Mouse (Mus musculus) ES-E14 (cell line): ENCODE data around the gene Galt. TPM values are rescaled to one million over a fixed set of nuclear protein-coding genes. Genes with fewer than 3 reads are reported as not detected.
A peak's percentile ranks its signal among the peaks of the same experiment; 100 is the strongest.

Source experiments
- DNase-seq: peaks from one replicate; pipeline ENCODE4 v3.0.0-alpha.2; 2013; ENCODE audit warnings: low read depth, low spot score
- H3K27ac ChIP-seq: 2 replicates; pipeline ENCODE4 v1.5.1; 2012; ENCODE audit warnings: low read depth, mild to moderate bottlenecking, low read length, moderate library complexity, mixed read lengths; ENCODE audit not compliant: poor library complexity, insufficient read depth, severe bottlenecking
- H3K36me3 ChIP-seq: 2 replicates; pipeline ENCODE4 v1.6.1; 2012; ENCODE audit warnings: mild to moderate bottlenecking, low read length, moderate library complexity, mixed read lengths; ENCODE audit not compliant: control insufficient read depth, poor library complexity, insufficient read depth, severe bottlenecking
- H3K4me1 ChIP-seq, 2 experiments: fragments of 150-350 bp in 1 of 2; sonication (generic) in 1 of 2; 2 replicates each; pipeline ENCODE4 v1.6.1; 2012; ENCODE audit warnings: low read length in 2 of 2, mild to moderate bottlenecking in 1 of 2, mixed read lengths in 1 of 2; ENCODE audit not compliant: control insufficient read depth in 2 of 2, insufficient read depth in 2 of 2, poor library complexity in 1 of 2
- H3K4me3 ChIP-seq, 2 experiments: fragments of 150-350 bp in 1 of 2; sonication (generic) in 1 of 2; 2 replicates each; pipeline ENCODE4 v1.5.1; 2012; ENCODE audit warnings: low read length in 2 of 2, low read depth in 1 of 2, mild to moderate bottlenecking in 1 of 2, mixed read lengths in 1 of 2; ENCODE audit not compliant: insufficient read depth in 1 of 2, poor library complexity in 1 of 2, severe bottlenecking in 1 of 2
- H3K9ac ChIP-seq: 2 replicates; pipeline ENCODE4 v1.6.1; 2012; ENCODE audit warnings: low read depth, mild to moderate bottlenecking, low read length, mixed read lengths; ENCODE audit not compliant: poor library complexity, insufficient read depth, severe bottlenecking
- H3K9me3 ChIP-seq: fragments of 150-350 bp; sonication (generic); 2 replicates; pipeline ENCODE4 v1.6.1; 2012; ENCODE audit warnings: low read depth, mild to moderate bottlenecking, low read length; ENCODE audit not compliant: control insufficient read depth, insufficient read depth
- CHD2 ChIP-seq: IDR thresholded peaks from 2 replicates; pipeline ENCODE4 v1.6.1; 2014; ENCODE audit warnings: mild to moderate bottlenecking, low read depth, low read length, inconsistent platforms
- HCFC1 ChIP-seq: IDR thresholded peaks from 2 replicates; pipeline ENCODE4 v1.6.1; 2012; ENCODE audit warnings: low read length, inconsistent platforms, borderline replicate concordance; ENCODE audit not compliant: insufficient read depth
- MAFK ChIP-seq: IDR thresholded peaks from 2 replicates; pipeline ENCODE4 v1.6.1; 2014; ENCODE audit warnings: mild to moderate bottlenecking, low read depth, low read length, inconsistent platforms; ENCODE audit not compliant: insufficient read depth
- ZC3H11A ChIP-seq: IDR thresholded peaks from 2 replicates; pipeline ENCODE4 v1.6.1; 2012; ENCODE audit warnings: low read depth, mild to moderate bottlenecking, inconsistent platforms, low read length, borderline replicate concordance
- ZNF384 ChIP-seq: IDR thresholded peaks from 2 replicates; pipeline ENCODE4 v1.6.1; 2012; ENCODE audit warnings: low read depth, low read length, inconsistent platforms
- in situ Hi-C, 2 experiments: fragments of 600-800 bp; cut with MboI; formaldehyde crosslinking; loops; one replicate each; pipeline ENCODE4 v1.15.1; 2025; ENCODE audit warnings: low sequenced_read_pairs in 2 of 2, inconsistent platforms in 1 of 2; ENCODE audit not compliant: unreplicated experiment in 2 of 2
- total RNA-seq: library from RNA; depleted of rRNA; stranded (reverse); fragments of 300-350 nt; gene quantifications from 2 replicates; pipeline ENCODE4 v1.2.3, GENCODE M21; 2012

Galt gene
- total RNA-seq, 1 experiment = 26.9 TPM

DNA sequence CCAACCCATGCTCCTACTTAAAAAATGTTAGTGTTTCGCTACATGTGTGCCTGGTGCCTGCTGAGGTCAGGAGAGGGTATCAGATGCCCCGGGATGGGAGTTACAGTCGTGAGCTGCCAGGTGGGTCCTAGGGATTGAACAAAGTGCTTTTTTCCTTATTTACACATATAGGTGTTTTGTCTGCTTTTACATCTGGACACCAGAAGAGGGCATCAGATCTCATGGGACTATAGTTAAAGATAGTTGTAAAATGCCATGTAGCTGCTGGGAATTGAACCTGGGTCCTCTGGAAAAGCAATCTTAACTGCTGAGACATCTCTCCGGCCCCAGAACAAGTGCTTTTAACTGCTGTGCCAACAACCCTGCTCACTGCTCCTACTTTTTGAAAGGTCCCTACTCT is 44.8 kb upstream of the Galt start:
- no peak overlapping the region for H3K4me3 ChIP-seq
- no peak overlapping the region for H3K27ac ChIP-seq
- TF ChIP-seq CHD2 (no peak), ZNF384 (no peak), HCFC1 (no peak), MAFK (no peak), ZC3H11A (no peak)
- no peak overlapping the region for H3K9ac ChIP-seq
- H3K4me1 ChIP-seq = peaks cover 2 to 12% of the 10 kb centered on the region in 2 experiments; a peak in 1 of 4 replicates
- H3K36me3 ChIP-seq = peaks cover 14% of the 10 kb centered on the region; the same call in 1 of the 2 replicates
- no peaks in the 10 kb centered on the region for H3K9me3 ChIP-seq
- in situ Hi-C loops = loop anchor here in 1 of 2 experiments (25.0 kb wide), 1 partner anchor 148 kb away; the partner anchor contains the start of genes Dnaic1 and Fam219a
- no peak for DNase-seq

DNA sequence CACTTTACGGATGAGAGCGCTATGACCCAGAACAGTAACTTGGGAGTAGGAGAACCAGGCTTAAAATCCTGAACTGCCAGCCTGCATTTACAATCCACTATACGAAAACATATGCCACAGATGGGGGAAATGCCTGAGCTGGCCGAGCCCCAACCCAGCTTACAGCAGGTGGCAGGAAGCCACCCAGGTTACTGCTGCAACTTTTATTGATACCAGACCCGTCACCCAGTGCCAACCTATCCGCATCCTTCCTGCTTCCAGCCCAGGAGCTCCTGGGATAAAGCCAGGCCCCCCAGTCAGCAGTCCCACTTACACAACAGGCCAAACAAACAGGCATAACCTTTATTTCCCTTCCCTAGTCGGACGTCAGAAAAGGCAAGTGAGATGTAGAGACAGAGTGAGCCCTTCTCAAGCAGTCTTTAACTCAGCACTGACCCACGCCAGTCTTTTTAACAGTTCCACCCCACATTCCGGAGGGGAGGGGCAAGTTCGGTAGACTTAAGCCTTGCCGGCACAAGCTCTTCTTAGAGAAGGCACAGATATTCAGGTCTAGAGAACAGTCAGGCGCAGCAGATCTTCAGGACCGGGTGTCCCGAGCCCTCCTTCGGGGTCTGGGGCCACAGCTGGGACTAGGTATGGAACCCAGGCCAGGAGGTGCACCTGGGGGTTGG is 43.2 kb upstream of the Galt start:
- H3K27ac ChIP-seq = no peak overlapping the region
- in situ Hi-C loops = loop anchor here in 1 of 2 experiments (25.0 kb wide), 1 partner anchor 150 kb away; the partner anchor contains the start of genes Dnaic1 and Fam219a
- peak overlapping the region; percentile 82 for H3K9ac ChIP-seq
- H3K9me3 ChIP-seq = no peaks in the 10 kb centered on the region
- TF ChIP-seq CHD2 (no peak), ZC3H11A (no peak), ZNF384 (no peak), HCFC1 (no peak), MAFK (no peak)
- no peak for DNase-seq
- peaks cover 16% of the 10 kb centered on the region; the same call in 1 of the 2 replicates for H3K36me3 ChIP-seq
- peak overlapping the region; percentile 68 to 100 for H3K4me3 ChIP-seq
- H3K4me1 ChIP-seq = peaks cover 2 to 5% of the 10 kb centered on the region in 2 experiments; a peak in 1 of 4 replicates

DNA sequence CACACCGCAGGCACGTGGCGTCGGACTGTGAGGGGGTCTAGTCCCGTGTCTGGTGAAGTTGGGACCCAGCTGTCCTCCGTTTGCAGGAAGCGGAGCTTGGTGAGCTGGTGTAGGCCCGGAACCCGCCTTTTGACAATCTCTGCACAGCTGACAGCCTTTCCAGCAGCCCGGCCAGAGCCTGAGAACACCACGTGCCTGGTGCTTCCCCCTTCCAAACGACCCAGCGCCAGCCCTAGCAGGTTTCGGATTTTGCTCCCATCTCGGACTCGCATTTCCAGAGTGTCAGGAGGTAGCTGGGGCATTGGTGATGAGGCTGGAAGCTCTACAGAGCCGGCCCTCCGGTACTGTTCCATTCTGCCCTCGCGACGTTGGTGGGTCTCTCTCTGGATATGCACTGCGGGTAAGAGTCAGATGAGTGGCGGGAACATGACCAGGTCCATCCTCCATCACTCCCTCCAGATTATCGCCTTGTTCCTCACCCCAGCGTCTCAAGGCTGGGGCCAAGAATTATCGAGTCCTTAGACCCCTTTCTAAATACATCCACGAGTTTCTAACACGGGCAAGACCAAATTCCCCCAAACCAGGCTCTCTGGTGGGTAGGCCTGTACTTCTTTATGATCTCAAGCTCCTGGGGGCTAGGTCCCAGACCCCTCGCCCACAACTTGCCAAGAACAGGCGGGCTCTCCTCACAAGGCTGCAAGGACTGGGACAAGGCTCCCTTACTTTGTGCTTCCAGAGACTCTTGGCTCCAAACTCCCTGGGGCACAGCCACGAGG is 42.4 kb upstream of the Galt start:
- no peak for DNase-seq
- Histone ChIP-seq H3K4me3 (peak overlapping the region; percentile 68 to 100), H3K36me3 (peaks cover 17% of the 10 kb centered on the region; the same call in 1 of the 2 replicates), H3K27ac (0 out of 2 replicates have a peak overlapping the region, but pooled peaks have one; percentile 1), H3K9ac (peak overlapping the region; percentile 82), H3K9me3 (no peaks in the 10 kb centered on the region), H3K4me1 (peaks cover 2 to 5% of the 10 kb centered on the region in 2 experiments; a peak in 1 of 4 replicates)
- in situ Hi-C loops = loop anchor here in 1 of 2 experiments (25.0 kb wide), 1 partner anchor 150 kb away; the partner anchor contains the start of genes Dnaic1 and Fam219a
- TF ChIP-seq HCFC1 = no peak
- TF ChIP-seq ZC3H11A = no peak
- TF ChIP-seq CHD2 = no peak
- no peak for TF ChIP-seq ZNF384
- no peak for TF ChIP-seq MAFK

DNA sequence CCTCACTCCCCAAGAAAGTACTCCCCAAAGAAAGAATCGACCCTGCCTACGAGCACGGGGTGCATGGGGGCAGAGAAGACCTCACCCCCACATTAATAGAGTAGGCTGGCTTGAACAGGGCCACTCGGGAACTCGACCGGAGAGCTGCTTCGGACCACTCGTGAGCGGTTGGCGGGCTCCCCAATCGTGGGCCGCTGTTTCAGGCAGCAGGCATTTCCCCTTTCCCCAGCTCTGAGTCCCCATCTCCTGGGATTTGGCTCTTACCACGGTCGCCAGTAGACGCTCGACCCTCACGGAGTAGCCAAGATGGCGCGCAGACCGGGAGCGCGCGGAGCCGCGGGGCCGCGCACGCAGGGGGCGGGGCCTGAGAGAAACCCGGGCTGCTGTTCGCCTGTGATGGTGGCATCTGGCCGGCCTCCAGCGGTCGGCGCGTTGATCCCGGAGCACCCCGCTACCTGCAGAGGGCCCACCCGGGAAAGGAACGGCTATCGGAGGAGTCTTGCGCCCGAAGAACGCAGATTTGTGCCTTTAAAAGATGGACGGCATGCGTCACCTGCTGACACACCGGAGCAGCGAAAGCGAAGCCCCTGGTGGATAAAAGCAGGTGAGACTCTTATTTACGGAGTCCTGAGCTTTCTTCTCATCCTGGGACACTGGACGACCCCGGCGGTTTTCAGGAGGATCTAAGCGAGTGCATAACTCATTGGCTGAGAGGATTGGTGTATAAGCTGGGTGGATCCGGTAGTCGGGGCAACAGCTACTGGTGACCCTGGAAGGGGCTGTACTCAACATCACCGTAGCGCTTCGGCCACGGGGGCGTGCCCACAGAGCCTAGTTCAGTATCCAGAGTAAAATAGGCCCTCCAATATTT is 41.6 kb upstream of the Galt start, which contains the start of gene Rpp25l:
Gene Rpp25l (minus strand): TSS at position 338 of the 871 bp plus-strand sequence.
- peaks cover 2 to 5% of the 10 kb centered on the region in 2 experiments; a peak in 1 of 4 replicates for H3K4me1 ChIP-seq

More for the DNA sequence above, 41.6 kb upstream of the Galt start, which contains the start of gene Rpp25l:
- H3K4me3 ChIP-seq = peak within 1 kb of the TSS; percentile 68 to 100
- DNase-seq = peak; percentile 67
- H3K36me3 ChIP-seq = peaks cover 17% of the 10 kb centered on the region; the same call in 1 of the 2 replicates
- peak within 1 kb of the TSS; percentile 82 for H3K9ac ChIP-seq
- in situ Hi-C loops = loop anchor here in 1 of 2 experiments (25.0 kb wide), 1 partner anchor 151 kb away; the partner anchor contains the start of genes Dnaic1 and Fam219a
- 0 out of 2 replicates have a peak within 1 kb of the TSS, but pooled peaks have one; percentile 1 for H3K27ac ChIP-seq
- no peaks in the 10 kb centered on the region for H3K9me3 ChIP-seq
- TF ChIP-seq ZC3H11A (no peak), MAFK (no peak), CHD2 (no peak), HCFC1 (no peak), ZNF384 (no peak)
